Mouse (Mus musculus) ES-CJ7 (cell line): ENCODE results near the gene Ppp1r9b.

Source experiments
- DNase-seq: peaks from one replicate; pipeline ENCODE4 v3.0.0; 2011; ENCODE audit warnings: low read depth, low spot score

Ppp1r9b gene

DNA sequence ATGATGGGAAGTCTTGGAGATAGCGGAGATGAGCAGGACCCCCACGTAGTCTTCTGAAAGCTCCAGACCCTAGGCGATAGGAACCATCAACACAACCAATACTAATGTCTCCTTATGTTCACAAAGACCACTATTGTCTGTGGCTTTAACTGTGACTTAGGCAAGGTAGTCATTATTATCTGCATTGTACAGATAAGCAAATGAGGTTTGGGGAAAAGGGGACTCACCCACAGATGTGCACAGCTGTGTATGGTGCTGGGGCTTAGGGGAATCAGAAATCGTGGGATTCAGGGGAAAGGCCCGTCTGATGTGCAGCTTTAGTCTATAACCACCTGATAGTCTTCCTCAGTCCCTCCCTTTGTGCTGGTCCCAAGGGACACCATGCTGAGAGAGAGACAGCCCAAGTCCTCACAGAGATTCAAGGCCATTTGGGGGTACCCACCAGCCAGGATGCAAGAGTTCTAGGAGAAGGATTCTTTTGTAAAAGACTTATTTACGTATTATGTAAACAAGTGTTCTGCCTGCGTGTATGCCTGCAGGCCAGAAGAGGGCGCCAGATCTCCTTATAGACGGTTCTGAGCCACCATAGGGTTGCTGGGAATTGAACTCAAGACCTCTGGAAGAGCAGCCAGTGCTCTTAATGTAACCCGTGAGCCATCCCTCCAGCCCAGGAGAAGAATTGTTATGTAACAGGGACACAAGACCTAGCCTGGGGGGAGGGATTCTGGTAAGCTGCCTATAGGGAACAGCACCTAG is 31.6 kb downstream of the Ppp1r9b start:
- DNase-seq: peak; percentile 76

GRCm38 (mm10) chr11:95023481-95023880 is 32.6 kb downstream of the Ppp1r9b start:
- no peak for DNase-seq

DNA sequence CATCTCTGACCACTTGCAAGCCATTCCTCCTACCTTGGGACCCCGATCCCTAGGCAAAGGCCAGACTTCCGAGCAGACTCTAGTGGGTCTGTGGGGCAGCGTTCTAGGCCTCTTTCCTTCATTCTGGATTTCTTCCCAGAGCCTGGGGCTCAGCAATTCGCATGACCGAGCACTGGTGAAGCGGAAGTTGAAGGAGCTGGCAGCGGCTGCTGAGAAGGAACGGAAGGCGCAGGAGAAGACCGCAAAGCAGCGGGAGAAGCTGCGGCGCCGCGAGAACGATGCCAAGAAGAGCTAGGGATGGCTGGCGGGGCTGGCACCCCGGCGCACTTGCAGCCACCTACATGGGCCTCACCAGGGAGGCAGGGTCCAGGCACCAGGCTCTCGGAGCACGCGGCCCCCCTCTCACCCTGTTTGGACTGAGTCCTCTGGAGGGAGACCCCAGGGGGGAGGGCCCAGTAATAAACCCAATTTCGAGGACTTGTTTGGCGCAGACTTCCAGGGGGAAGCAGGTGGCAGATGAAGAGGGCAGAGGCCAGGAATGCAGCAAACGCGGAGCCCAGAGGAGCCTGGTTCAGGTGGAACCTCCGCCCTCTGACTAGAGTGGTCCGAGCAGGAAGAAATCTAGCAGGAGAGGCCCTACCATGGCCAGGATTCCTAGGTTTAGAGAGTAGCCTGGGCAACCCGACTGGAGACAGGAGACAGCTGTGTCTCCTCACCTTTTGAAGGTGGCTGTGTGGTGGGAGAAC is 33.8 kb downstream of the Ppp1r9b start:
- DNase-seq: no peak

GRCm38 (mm10) chr11:95025227-95026012 is 34.6 kb downstream of the Ppp1r9b start:
- no peak for DNase-seq

DNA sequence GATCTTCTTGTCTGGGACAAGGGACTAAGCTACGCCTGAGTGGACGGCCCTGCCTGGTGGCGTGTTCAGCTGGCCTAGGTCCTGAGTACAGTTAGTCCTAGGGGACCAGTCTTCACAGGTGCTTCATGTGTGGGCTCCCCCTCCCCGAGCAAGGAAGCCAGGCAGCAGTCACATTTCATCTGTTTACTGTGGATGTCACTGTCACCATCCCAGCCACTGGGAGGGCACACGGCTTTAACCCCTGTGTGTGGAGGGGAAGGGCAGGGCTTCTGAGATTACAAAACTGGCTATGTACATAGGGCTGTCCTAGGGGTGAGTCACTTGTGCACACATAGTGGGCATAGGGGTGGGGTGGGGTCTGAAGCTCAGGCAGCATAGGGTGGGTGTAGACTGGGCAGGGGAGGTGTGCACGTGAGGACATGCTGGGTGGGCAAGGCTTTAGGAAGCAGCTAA is 35.3 kb downstream of the Ppp1r9b start:
- DNase-seq: no peak

- no peak for DNase-seq
These were observed 36.0 kb downstream of the Ppp1r9b start for GRCm38 (mm10) chr11:95026849-95027248.

- no peak for DNase-seq
These were observed 37.1 kb downstream of the Ppp1r9b start for GRCm38 (mm10) chr11:95027850-95028470.

DNA sequence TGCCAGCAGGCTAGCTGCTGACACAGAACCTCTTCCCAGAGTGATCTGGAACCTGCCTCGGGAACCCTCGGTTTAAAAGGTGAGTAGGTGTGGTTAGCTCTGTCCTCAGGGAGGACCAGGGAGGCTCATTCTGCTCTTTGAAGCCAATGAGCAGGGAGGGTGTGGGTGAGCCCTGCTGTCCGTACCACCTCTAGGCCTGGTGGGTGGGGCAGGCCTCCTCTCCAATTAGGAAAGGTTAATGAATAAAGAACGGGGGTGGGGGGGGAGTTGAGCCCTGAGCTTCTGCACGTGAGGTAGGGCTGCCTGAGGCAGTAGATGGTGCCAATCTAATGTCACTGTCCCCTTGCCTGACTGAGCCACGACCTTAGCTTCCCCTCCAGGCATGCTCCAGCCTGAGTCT is 42.1 kb downstream of the Ppp1r9b start:
- DNase-seq: no peak

DNA sequence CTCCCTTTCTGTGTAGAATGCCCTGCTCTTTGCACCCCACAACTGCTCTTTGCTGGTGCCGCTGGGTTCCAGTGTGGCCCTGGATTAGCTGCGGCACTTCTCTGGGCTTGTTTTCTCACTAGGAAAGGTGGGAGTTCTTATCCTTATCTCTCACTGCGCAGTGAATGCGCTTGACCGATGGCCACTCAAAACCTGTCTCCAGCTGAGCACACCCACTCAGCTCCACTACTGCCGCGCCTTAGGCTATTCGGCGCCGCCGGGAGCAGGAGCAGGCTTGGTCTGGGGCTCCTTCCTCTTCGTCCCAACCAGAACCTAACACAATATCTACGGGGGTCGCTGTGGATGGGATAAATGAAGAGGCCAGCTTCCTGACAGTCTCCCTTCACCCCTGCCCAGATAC is 42.8 kb downstream of the Ppp1r9b start:
- no peak for DNase-seq

DNA sequence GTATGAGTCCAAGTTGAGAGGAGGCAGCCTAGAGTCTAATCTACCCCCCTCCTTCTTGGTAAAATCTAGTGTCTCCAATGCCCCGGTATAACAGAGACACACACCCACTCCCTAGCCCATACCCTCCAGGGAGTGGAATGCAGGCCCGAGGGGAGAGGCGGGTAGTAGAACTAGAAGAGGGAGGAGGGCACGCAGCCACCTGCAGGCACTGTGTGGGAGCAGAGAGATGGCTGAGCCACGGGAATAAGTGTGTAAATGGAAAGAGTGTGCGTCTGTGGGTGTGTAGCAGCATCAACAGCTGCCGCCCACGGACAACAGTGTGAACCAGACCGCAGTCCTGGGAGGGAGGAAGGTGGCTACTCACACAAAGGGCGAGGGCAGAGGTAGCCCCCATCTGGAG is 44.1 kb downstream of the Ppp1r9b start:
- DNase-seq: no peak

- no peak for DNase-seq
These were observed 45.7 kb downstream of the Ppp1r9b start for GRCm38 (mm10) chr11:95036521-95036920.

- no peak for DNase-seq
These were observed 46.5 kb downstream of the Ppp1r9b start for GRCm38 (mm10) chr11:95037306-95037705.

DNA sequence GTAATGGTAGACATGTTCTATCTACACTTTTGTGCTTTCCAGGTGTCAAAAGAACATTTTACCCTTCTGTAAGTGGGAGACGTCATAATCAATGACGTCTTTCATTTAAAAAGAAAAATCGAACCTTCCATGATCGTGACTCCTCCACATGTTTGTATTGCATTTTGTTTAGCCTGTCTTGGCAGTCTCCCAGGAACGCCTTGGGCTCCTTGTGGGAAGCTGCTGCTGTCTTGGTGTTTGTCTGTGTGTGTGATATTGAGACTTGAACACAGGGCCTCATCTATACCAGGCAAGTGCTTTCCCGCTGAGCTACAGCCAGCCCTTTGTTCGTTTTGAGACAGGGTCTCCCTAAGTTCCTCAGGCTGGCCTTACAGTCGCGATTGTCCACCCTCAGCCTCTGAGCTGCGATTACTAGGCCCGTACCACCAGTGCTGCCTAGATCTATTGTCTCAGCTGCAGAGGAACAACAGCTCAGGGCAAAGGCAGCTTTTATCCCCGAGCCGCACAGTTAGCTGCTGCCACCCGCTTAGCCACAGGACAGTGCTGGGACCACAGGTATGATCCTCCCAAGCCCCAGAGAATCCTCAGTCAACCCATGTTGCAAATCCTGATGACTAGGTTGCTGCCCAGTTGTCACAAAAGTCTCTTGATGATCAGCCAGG is 47.5 kb downstream of the Ppp1r9b start:
- no peak for DNase-seq

DNA sequence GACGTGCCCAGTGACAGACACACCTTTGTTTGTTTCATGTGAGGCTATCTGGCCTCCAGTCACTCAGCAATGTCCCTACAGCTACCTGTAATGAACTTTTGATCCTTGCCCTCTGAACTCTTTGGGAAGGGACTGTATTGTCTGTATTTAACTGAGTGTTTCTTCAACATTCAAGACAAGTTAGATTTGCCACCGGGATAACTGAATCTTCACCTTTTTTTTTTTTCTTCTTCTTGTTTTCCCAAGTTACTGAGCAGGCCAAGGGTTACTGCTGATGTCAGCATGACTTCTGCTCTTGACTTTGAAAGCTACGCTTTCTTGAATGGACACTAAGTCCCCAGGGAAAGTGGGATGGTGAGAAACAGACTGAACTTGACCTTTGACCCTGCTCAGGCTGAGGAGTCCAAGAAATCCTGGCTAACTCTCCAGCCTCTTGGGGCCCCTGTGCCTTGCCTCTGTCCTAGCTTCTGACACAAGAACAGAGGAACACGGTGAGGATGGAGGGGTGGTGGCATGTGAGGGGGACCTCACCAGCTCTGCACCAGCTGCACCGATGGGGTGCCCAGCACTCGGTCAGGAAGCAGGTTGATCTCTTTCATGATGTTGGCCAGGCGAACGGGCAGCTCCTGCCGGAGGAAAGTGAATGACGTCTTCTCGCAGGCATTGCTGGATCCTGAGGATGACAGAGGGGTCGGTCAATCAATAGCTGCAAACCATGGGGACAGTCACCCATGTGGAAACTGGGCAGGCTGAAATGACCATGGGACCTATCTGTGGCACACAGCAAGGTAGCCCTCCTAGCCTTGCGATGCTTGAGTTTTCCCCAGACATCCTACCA is 48.2 kb downstream of the Ppp1r9b start:
- no peak for DNase-seq

DNA sequence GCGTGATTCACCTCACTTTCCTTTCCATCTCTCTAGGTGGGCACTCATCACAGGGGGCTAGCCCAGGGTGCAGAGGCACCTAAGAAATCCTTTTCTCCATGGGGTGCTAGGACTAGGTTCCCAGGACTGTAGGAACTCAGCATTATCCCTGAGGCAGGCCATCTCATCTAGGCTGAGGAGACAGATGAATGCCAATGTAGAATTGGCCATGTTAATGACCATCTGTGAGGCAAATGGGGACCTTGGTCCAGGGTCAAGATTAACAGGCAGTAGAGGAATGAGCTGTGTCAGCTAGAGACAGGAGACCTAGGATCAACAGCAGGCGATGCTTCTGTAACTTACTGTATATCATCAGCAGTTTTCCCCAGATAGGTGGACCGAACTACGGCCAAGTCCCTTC is 48.9 kb downstream of the Ppp1r9b start:
- no peak for DNase-seq

GRCm38 (mm10) chr11:95040491-95041138 is 49.8 kb downstream of the Ppp1r9b start:
- peak; percentile 36 for DNase-seq

DNA sequence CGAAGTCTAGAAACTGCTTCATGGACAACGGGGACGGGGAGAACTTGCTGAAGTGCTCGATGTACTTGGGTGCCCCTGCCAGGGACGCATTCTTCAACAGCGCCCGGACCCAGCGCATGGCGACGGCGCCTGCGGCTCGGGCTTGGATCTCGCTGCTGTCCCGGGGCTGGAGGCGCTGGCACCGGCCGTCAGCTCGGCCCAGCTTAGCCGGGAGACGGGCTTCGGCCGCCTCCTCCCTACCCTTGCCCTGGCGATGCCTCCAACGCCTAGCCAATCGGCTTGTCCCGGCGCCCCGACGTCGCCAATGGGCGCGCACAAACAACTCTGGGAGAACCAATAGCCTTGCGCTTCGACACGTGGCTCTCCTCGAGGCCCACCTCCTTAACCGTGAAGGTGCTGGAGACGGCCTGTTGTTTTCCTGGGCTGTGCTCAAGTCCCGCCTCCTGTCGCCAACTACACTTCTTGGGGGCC is 50.3 kb downstream of the Ppp1r9b start, which contains the start of gene Pdk2:
Pdk2 (minus strand) TSS at position 216 of the 471 bp plus-strand sequence.
- DNase-seq: peak; percentile 99

- peak; percentile 90 for DNase-seq
These were observed 51.3 kb downstream of the Ppp1r9b start for GRCm38 (mm10) chr11:95042096-95042495.

- no peak for DNase-seq
These were observed 52.2 kb downstream of the Ppp1r9b start for GRCm38 (mm10) chr11:95043060-95043459.

GRCm38 (mm10) chr11:95043608-95044007 is 52.8 kb downstream of the Ppp1r9b start:
- no peak for DNase-seq
